Mouse (Mus musculus) neutrophil, adult 65 days (primary cell): ENCODE data around the gene 2510039O18Rik. TPM values are rescaled to one million over a fixed set of nuclear protein-coding genes. Genes with fewer than 3 reads are reported as not detected.

Experiments
- total RNA-seq: library from RNA; stranded (reverse); gene quantifications from 2 replicates; pipeline ENCODE4 v1.2.4, GENCODE M21; 2023

2510039O18Rik gene
- 54.9 and 75.9 TPM in 2 replicates for total RNA-seq

DNA sequence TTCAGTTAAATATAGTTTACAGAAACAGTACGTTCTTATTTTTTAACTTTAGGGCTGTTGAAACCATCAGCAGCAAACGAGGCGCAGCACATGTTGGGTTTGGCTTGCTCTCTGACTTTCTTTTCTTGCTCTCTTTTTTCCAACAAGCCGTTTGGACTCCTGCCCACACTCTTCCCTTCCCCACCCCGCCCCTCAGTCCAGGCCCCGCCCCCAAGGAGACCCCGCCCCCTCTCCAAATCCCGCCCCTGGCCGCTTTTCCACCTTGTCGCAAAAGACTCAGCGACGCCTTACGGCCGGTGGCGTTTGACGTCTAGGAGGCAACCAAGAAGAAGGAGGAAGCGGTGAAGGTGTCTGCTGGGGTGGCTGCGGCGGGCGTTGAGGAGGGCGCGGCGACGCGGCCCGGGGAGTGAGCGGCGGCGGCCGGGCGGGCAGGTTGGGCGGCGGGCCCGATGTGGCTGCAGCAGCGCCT lies at the start of gene 2510039O18Rik:
2510039O18Rik (plus strand) TSS at position 320 of the 469 bp plus-strand sequence.

DNA sequence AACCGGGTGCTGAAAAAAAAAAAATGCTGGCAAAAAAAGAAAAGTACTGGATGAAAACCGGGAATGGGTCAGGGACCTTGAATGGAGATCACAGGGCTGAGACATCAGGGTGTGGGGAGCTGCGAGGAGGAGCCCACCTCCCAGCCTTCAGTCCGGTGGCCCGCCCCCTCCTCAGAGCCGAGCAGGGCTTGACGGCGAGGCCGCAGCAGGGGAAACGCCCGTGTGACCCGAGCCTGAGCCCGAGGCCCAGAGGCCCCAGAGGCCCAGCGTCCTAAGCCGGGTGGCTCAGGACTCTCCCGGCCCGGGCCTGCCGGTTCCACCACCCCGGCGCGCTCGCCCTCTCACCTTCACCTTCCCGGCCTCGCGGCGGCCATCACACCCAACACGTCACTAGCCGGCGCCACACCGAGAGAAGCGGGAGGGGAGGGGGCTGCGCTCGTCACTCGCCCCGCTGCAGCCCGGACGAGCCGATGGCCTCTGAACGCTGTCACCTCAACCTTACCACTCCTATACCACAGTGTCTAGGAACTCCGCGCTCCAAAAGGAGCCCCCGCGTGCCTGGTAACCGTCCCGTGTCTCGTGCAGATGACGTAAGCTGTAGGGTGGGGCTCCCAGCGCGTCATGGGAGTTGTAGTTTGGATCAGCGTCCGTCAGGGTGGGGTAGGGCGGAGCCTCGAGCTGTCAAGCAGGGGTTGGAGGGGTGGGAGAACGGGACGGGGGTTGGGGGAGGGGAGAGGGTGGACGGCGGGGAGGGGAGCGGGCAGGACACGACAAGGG lies 36.2 kb upstream of the 2510039O18Rik start, which contains the start of gene Mfn2:
Mfn2 (minus strand) TSS at position 392 of the 777 bp plus-strand sequence.

DNA sequence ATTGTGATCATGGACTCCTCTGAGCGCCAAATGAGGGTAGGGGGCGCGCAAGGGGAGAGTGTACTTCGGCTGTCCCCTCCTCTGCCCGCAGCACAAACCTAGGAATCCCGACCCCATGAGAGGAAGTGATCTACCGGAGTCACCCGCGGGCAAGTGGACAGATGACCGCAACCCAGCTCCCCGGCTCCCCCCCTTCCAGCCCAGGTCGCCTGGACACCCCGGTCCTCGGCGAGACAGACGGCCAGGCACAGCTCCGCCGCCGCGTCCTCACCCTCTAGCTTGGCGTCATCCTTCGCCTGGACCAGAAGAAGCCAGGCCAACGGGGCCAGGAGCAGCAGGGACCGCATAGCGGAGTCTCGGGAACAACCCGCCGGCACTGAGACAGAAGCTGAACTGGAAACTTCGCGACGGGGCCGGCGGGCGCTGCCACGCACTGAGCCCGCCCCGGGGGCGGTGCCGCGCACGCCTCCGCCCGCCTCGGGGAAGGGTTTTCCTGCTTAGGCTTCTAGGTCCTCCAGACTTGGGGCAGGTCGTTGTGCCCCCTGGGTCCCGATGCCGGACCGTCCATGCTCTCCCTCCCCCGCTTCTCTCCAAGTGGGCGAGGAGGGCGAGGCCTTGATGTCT lies 4.3 kb upstream of the 2510039O18Rik start, which contains the start of gene Plod1:
Plod1 (minus strand) TSS at position 437 of the 624 bp plus-strand sequence.

DNA sequence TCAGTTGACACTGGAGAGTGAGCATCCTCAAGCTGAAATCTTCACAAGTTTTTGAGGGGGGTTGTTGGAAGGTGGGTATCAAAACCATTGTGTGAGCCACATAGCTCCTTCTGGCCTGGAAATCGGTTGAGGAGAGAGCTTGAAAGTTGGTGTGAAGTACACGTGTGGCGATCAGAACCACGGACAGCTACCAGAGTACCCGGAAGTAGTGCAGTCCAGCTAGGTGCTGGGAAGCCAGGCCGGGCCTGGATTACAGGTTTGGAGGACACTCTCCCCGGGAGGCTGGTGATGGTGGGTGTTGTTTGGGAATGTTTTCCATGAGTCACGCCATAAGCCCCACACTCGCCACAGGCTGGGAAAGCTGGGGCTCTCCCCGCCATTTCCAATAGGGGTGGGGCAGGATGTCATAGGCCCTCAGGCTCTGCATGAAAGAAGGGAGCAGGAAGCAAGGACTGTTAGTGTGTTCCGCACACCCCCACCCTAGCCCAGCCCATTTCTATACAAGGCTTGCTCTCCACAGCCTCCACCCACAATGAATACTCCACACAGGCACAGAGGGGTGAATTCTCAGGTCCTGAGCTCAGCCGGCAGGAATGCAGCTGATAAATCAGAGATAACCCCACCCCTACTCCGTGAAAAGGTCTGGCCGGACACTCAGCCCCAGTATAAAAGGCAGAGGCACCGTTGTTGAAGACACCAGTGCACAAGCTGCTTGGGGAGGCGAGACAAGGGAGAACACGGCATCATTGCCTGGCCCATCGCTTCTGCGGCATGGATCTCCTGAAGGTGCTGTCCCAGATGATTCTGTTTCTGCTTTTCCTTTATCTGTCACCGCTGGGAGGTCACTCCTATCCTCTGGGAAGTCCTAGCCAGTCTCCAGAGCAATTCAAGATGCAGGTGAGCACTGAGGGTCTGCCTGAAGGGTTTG lies 44.8 kb downstream of the 2510039O18Rik start, which contains the start of gene Nppb:
Nppb (plus strand) TSS at position 584 of the 928 bp plus-strand sequence.

Other genes with a start within 250 kb of the 2510039O18Rik start
- gene Zfp534, start 238.3 kb upstream of the 2510039O18Rik start, total RNA-seq = not detected in 2 replicates
- gene Zfp984, start 131.1 kb upstream of the 2510039O18Rik start, total RNA-seq = 7.7 and 8.7 TPM in 2 replicates
- gene Zfp933, start 92.5 kb upstream of the 2510039O18Rik start, total RNA-seq = 1.6 and 2.9 TPM in 2 replicates
- 25.1 and 38.1 TPM in 2 replicates for gene Miip, start 72.1 kb upstream of the 2510039O18Rik start, total RNA-seq
- gene Fv1, start 71.9 kb upstream of the 2510039O18Rik start, total RNA-seq = 3.2 and 4.5 TPM in 2 replicates
- 67.5 and 70.7 TPM in 2 replicates for gene Mfn2, start 36.2 kb upstream of the 2510039O18Rik start, total RNA-seq
- 19.2 and 20.5 TPM in 2 replicates for gene Plod1, start 4.1 kb upstream of the 2510039O18Rik start, total RNA-seq
- gene Nppb, start 44.9 kb downstream of the 2510039O18Rik start, total RNA-seq = not detected in 2 replicates
- not detected in 2 replicates for gene Nppa, start 59.8 kb downstream of the 2510039O18Rik start, total RNA-seq
- gene Clcn6, start 97.9 kb downstream of the 2510039O18Rik start, total RNA-seq = 13.2 and 21.3 TPM in 2 replicates
- 10.2 and 10.7 TPM in 2 replicates for gene Mthfr, start 98.2 kb downstream of the 2510039O18Rik start, total RNA-seq
- gene Agtrap, start 147.1 kb downstream of the 2510039O18Rik start, total RNA-seq = 72.4 and 83.5 TPM in 2 replicates
- gene Mad2l2, start 189.5 kb downstream of the 2510039O18Rik start, total RNA-seq = 5.2 and 10.6 TPM in 2 replicates
- not detected in 2 replicates for gene Draxin, start 189.8 kb downstream of the 2510039O18Rik start, total RNA-seq
- gene Fbxo6, start 211.2 kb downstream of the 2510039O18Rik start, total RNA-seq = 13.5 and 15.8 TPM in 2 replicates
- not detected in 2 replicates for gene Fbxo44, start 219.6 kb downstream of the 2510039O18Rik start, total RNA-seq
- gene Fbxo2, start 219.7 kb downstream of the 2510039O18Rik start, total RNA-seq = not detected in 2 replicates